Mouse (Mus musculus): ENCODE data around the gene Ccdc189. TPM values are rescaled to one million over a fixed set of nuclear protein-coding genes. Genes with fewer than 3 reads are reported as not detected.

The Ccdc189 gene
- polyA plus RNA-seq, 1 experiment, result not detected

DNA sequence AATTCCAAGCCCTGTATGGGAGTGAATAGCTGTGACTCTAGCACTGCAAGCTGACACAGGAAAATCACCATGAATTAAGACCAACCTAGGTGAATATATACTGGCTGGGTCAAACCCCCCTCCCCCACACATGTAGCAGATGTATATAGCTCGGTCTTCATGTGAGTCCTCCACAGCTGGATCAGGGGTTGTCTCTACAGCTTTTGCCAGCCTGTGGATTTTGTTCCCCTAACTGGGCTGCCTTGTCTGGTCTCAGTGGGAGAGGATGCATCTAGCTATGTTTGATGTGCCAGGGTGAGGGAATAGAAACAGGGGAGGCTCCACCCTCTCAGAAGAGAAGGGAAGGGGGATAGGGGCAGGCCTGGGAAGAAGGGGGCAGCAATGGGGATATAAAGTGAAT is 27.9 kb upstream of the Ccdc189 start:
- Histone ChIP-seq H3K4me1 (ENCODE audit: control insufficient read depth, insufficient read depth, low read length) (peaks cover 20% of the 10 kb centered on the region), H3K4me3 (ENCODE audit: insufficient read depth, low read depth, low read length) (no peak overlapping the region), H3K27ac (ENCODE audit: insufficient read depth, low read depth, low read length) (no peak overlapping the region)
- WGBS, result 21% methylated on average over 1 of the region's 1 CpGs
- TF ChIP-seq CTCF (IDR thresholded peaks at IDR 0.05; ENCODE audit: insufficient read depth, low read depth, low read length), result no peak
- TF ChIP-seq POLR2A (IDR thresholded peaks at IDR 0.05; ENCODE audit: insufficient read depth, low read depth, low read length), result no peak

DNA sequence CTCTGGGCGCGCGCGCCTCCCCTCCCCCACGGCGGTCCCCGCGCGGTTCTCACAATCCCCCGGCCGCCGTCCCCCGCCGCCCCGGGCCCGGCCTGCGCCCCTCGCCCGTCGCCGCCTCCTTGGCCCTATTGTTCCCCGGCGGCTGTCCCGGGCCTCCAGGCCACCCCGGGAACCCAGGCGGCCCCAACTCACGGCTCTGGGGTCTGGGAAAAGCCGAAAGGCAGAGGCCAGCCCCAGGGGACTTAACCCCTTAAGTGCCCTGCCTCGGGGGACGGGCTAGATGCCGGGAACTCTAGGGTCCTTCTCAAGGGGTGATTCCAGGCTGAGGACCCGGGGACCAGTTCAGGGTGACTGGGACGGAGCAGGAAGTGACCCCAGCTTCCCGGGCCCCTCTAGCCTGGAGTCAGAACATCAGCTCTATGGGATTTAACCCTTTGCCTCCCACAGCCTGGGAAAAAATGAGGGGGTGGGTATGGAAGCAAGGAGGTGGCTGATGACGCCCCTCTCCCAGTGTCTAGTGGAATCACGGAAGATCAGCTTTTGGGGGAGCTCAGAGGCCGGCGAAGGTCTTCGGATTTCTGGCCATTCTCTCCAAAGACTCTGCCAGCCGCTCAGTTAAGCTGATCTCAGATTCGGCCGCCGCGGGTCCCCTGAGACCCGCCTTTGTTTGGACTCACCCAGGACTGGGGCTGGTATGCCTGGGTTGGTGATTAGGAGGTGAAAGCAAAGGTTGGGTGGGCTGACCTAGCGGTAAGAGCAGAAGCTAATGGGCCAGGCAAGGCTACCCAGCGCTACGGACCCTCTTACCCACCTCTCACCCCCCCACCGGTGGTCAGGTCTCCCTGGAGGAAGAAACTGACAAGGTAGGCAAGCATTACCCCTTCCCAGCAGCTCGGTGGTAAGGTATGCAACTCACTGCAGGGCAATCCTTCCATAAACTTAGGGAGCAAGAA is 26.8 kb upstream of the Ccdc189 start, which contains the start of gene Zfp629:
Gene Zfp629, minus strand, starts transcription at position 907 of the 953 bp plus-strand sequence.
- Histone ChIP-seq H3K4me1 (ENCODE audit: control insufficient read depth, insufficient read depth, low read length) (peaks cover 20% of the 10 kb centered on the region), H3K4me3 (ENCODE audit: insufficient read depth, low read depth, low read length) (peak within 1 kb of the TSS; percentile 95), H3K27ac (ENCODE audit: insufficient read depth, low read depth, low read length) (peak within 1 kb of the TSS; percentile 74)
- TF ChIP-seq CTCF (IDR thresholded peaks at IDR 0.05; ENCODE audit: insufficient read depth, low read depth, low read length) (no peak), POLR2A (IDR thresholded peaks at IDR 0.05; ENCODE audit: insufficient read depth, low read depth, low read length) (no peak)
- 2% methylated on average over 41 of the region's 50 CpGs for WGBS

DNA sequence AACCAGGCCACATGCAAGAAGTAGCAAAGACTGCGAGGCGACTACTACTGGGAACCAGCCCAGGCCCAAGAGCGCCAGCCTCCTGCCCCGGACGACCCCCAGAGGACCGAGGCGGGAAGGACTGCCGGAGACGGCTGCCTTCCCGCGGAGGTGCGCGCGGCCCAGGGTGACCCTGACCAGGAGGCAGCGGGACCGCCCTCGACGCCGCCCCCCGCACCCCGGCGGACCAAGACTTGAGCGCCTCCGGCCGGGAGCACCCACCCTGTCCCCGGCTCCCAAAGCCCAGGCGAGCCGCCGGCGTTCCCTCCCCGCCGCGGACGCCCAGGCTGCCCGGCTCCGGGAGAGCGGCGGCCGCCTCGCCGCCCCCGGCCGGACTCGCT is 26.1 kb upstream of the Ccdc189 start:
- TF ChIP-seq POLR2A (IDR thresholded peaks at IDR 0.05; ENCODE audit: insufficient read depth, low read depth, low read length) (no peak), CTCF (IDR thresholded peaks at IDR 0.05; ENCODE audit: insufficient read depth, low read depth, low read length) (no peak)
- Histone ChIP-seq H3K4me1 (ENCODE audit: control insufficient read depth, insufficient read depth, low read length) (peaks cover 20% of the 10 kb centered on the region), H3K4me3 (ENCODE audit: insufficient read depth, low read depth, low read length) (peak overlapping the region; percentile 95), H3K27ac (ENCODE audit: insufficient read depth, low read depth, low read length) (no peak overlapping the region)
- WGBS, result under 1% methylated on average over 44 of the region's 44 CpGs

DNA sequence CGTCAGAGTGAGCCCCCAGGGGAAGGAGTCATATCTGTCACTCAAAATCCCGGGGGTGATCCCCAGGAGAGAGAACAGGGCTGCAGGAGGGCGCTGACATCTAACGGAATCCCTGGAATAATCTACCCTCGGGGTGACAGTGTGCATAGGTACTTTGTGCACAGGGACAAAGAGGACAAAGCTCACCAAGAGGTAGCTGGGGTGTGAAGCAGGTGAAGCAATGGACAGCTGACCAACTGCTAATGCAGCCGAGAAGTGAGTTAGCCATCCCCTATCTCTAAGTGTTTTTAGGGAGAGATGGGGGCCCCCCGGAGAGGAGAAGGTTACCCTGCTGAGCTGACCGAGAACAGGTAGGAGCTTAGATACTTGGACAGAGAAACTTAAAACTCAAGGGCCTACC is 25.7 kb upstream of the Ccdc189 start:
- Histone ChIP-seq H3K4me3 (ENCODE audit: insufficient read depth, low read depth, low read length) (peak overlapping the region; percentile 95), H3K4me1 (ENCODE audit: control insufficient read depth, insufficient read depth, low read length) (peaks cover 20% of the 10 kb centered on the region), H3K27ac (ENCODE audit: insufficient read depth, low read depth, low read length) (no peak overlapping the region)
- TF ChIP-seq POLR2A (IDR thresholded peaks at IDR 0.05; ENCODE audit: insufficient read depth, low read depth, low read length), result no peak
- TF ChIP-seq CTCF (IDR thresholded peaks at IDR 0.05; ENCODE audit: insufficient read depth, low read depth, low read length), result no peak
- 15% methylated on average over 8 of the region's 8 CpGs for WGBS

DNA sequence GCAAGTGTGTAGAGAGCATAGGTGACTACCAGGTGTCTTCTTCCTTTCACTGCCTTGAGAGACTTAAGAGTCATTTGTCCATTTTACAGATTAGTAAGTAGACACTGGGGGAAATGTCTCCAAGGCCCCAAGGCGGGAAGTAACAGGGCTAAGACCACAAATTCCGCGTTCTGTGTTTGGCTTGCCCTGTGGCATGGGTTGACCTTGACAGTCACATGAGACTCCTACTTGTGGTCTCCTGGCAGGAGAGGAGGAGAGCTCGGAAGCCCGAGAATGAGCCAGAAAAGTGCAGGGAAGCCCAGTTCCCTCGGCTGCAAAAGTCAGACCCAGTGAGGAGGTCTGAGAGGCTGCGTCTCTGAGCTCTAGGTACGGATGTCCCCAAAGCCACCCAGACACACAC is 25.1 kb upstream of the Ccdc189 start:
- H3K4me1 ChIP-seq (ENCODE audit: control insufficient read depth, insufficient read depth, low read length), result peaks cover 19% of the 10 kb centered on the region
- no peak overlapping the region for H3K4me3 ChIP-seq (ENCODE audit: insufficient read depth, low read depth, low read length)
- whole genome bisulfite sequencing, result 79% methylated on average over 8 of the region's 8 CpGs
- H3K27ac ChIP-seq (ENCODE audit: insufficient read depth, low read depth, low read length), result no peak overlapping the region
- no peak for TF ChIP-seq POLR2A (IDR thresholded peaks at IDR 0.05; ENCODE audit: insufficient read depth, low read depth, low read length)
- no peak for TF ChIP-seq CTCF (IDR thresholded peaks at IDR 0.05; ENCODE audit: insufficient read depth, low read depth, low read length)

DNA sequence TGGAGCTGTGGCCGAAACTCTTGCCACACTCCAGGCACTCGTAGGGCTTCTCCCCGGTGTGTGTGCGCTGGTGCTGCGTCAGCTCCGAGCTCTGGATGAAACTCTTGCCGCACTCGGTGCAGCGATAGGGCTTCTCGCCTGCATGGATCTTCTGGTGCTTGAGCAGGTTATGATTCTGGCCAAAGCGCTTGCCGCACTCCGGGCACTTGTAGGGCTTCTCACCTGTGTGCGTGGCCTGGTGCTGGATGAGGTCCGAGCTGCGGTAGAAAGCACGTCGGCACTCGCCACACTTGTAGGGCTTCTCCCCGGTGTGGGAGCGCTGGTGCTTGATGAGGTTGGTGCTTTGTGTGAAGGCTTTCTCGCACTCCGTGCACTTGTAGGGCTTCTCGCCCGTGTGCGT is 23.2 kb upstream of the Ccdc189 start:
- WGBS, result 96% methylated on average over 26 of the region's 26 CpGs
- Histone ChIP-seq H3K4me3 (ENCODE audit: insufficient read depth, low read depth, low read length) (no peak overlapping the region), H3K4me1 (ENCODE audit: control insufficient read depth, insufficient read depth, low read length) (peaks cover 12% of the 10 kb centered on the region; the same call in 1 of the 2 replicates), H3K27ac (ENCODE audit: insufficient read depth, low read depth, low read length) (no peak overlapping the region)
- no peak for TF ChIP-seq CTCF (IDR thresholded peaks at IDR 0.05; ENCODE audit: insufficient read depth, low read depth, low read length)
- TF ChIP-seq POLR2A (IDR thresholded peaks at IDR 0.05; ENCODE audit: insufficient read depth, low read depth, low read length), result no peak

DNA sequence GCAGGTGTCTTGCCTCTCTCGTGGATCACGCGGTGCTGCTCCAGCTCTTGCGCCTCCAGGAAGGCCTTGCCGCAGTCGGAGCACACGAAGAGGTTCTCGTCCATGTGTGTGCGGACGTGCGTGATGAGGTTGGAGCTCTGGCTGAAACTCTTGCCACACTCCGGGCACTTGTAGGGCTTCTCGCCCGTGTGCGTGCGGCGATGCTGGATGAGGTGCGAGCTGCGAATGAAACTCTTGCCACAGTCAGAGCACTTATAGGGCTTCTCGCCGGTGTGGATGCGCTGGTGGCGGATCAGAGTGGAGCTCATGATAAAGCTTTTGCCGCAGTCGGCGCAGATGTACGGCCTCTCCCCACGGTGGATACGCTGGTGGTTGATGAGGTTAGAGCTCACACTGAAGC is 22.6 kb upstream of the Ccdc189 start:
- Histone ChIP-seq H3K4me3 (ENCODE audit: insufficient read depth, low read depth, low read length) (no peak overlapping the region), H3K27ac (ENCODE audit: insufficient read depth, low read depth, low read length) (no peak overlapping the region), H3K4me1 (ENCODE audit: control insufficient read depth, insufficient read depth, low read length) (peaks cover 10% of the 10 kb centered on the region; the same call in 1 of the 2 replicates)
- 98% methylated on average over 29 of the region's 29 CpGs for WGBS
- no peak for TF ChIP-seq POLR2A (IDR thresholded peaks at IDR 0.05; ENCODE audit: insufficient read depth, low read depth, low read length)
- TF ChIP-seq CTCF (IDR thresholded peaks at IDR 0.05; ENCODE audit: insufficient read depth, low read depth, low read length), result no peak

DNA sequence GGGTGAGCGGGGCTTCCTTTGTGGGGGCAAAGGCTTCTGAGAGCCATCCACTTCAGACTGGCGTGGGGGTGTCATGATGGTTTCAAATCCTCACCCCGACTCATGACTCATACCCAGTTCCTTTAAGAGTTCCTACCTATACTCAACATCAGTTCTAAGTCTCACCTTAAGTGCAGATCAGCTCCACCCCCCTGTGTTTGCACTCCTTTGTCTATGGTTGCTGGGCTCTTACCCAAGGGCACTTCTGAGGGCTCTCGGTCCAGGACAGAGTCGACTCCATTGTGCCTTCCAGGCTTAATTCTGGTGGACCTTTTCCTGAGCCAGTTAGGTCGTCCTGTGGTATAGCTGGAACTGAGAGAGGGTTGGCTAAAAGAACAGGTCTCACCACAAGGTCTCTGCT is 18.8 kb upstream of the Ccdc189 start:
- TF ChIP-seq CTCF (IDR thresholded peaks at IDR 0.05; ENCODE audit: insufficient read depth, low read depth, low read length) (no peak), POLR2A (IDR thresholded peaks at IDR 0.05; ENCODE audit: insufficient read depth, low read depth, low read length) (no peak)
- 76% methylated on average over 6 of the region's 6 CpGs for WGBS
- Histone ChIP-seq H3K4me1 (ENCODE audit: control insufficient read depth, insufficient read depth, low read length) (no peaks in the 10 kb centered on the region), H3K27ac (ENCODE audit: insufficient read depth, low read depth, low read length) (no peak overlapping the region), H3K4me3 (ENCODE audit: insufficient read depth, low read depth, low read length) (no peak overlapping the region)

DNA sequence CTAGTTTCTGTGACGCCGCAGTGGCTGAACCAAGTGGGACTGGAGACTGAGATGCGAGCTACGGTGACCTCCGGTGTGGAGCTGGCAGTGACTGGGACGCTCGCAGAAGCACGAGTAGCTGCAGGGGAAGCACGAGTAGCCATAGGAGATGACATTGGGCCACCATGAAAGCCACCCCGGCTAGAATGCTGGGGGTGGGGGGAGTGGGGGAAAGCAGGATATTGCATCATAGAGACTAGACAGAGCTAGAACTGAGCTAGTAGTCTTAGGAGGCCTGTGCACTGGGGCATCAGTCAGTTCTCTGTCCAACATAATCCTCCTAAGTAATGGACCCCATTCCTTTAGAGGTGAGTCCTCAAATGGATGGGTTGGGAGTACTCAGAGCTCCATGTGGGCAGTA is 15.9 kb upstream of the Ccdc189 start:
- TF ChIP-seq CTCF (IDR thresholded peaks at IDR 0.05; ENCODE audit: insufficient read depth, low read depth, low read length), result no peak
- TF ChIP-seq POLR2A (IDR thresholded peaks at IDR 0.05; ENCODE audit: insufficient read depth, low read depth, low read length), result no peak

More for the DNA sequence above, 15.9 kb upstream of the Ccdc189 start:
- Histone ChIP-seq H3K4me3 (ENCODE audit: insufficient read depth, low read depth, low read length) (no peak overlapping the region), H3K27ac (ENCODE audit: insufficient read depth, low read depth, low read length) (no peak overlapping the region), H3K4me1 (ENCODE audit: control insufficient read depth, insufficient read depth, low read length) (no peaks in the 10 kb centered on the region)
- 90% methylated on average over 10 of the region's 10 CpGs for WGBS
